In genomic region chr7:133579491-133580295, GRCm38 (mm10) we compare ENCODE assay signal across 16 mouse cellular contexts. TPM values are rescaled to one million over a fixed set of nuclear protein-coding genes. Genes with fewer than 3 reads are reported as not detected.
DNase-seq lines count a peak whose midpoint lies in the region; ATAC-seq and TF ChIP-seq lines count a peak whose summit lies in the region.
"Had no signal": no experiment of that assay in that cellular context is flagged by ENCODE, and none has a peak within 500 bp of the region (broad histone marks: within the 10 kb centered on the region; RNA-seq: fewer than 3 reads in every experiment).

No protein-coding gene starts in this region.

- 77% methylated on average over 20 of the region's 20 CpGs for WGBS in heart, adult 2 months
- 81% methylated on average over 20 of the region's 20 CpGs for WGBS in forebrain, embryonic 13.5 days

- no peak overlapping the region for H3K9ac ChIP-seq in heart, adult 2 months (ENCODE audit: low read depth, low read length)
- no peak overlapping the region for H3K9ac ChIP-seq in forebrain, embryonic 13.5 days
- H3K9ac ChIP-seq: liver, embryonic 14.5 days had no signal

- TF ChIP-seq EP300 in heart, adult 2 months (IDR thresholded peaks at IDR 0.05; ENCODE audit: insufficient read depth, low read depth, low read length), result no peak

- no peak for ATAC-seq in forebrain, embryonic 13.5 days

- peak; percentile 69 for DNase-seq in heart, adult 11 months
- no peak for DNase-seq in heart, adult 2 months
- peak; percentile 21 for DNase-seq in MN1 (ENCODE audit: low spot score)
- DNase-seq in layer of hippocampus, adult 18-20 months (ENCODE audit: low spot score in 2 of 2), result peak; percentile 13 to 58
- DNase-seq in right cerebral cortex, adult 2 months (ENCODE audit: low spot score in 2 of 2), result peak; percentile 30 to 62
- no peak for DNase-seq in kidney, postnatal 36 days
- no peak for DNase-seq in kidney, adult 8-10 months
- DNase-seq: gastrocnemius, adult 2 months; kidney, postnatal 25 days had no signal

- H3K27me3 ChIP-seq in heart, adult 2 months (ENCODE audit: control insufficient read depth, insufficient read depth, low read length), result no peaks in the 10 kb centered on the region; the same call in 1 of the 2 replicates
- H3K27me3 ChIP-seq in forebrain, embryonic 13.5 days, result no peaks in the 10 kb centered on the region

- H3K36me3 ChIP-seq in heart, adult 2 months (ENCODE audit: control insufficient read depth, insufficient read depth, low read length), result no peaks in the 10 kb centered on the region
- no peaks in the 10 kb centered on the region for H3K36me3 ChIP-seq in forebrain, embryonic 13.5 days (ENCODE audit: poor library complexity, severe bottlenecking)

- intact Hi-C loops in heart, adult 2 months (cut with DNase I), result no loop called here

- H3K4me2 ChIP-seq in forebrain, embryonic 13.5 days, result no peak overlapping the region

- TF ChIP-seq CTCF in heart, adult 2 months (IDR thresholded peaks at IDR 0.05), result no peak

- H3K4me1 ChIP-seq in heart, adult 2 months (ENCODE audit: control insufficient read depth, insufficient read depth, low read length), result no peaks in the 10 kb centered on the region
- no peaks in the 10 kb centered on the region for H3K4me1 ChIP-seq in forebrain, embryonic 13.5 days

- H3K4me3 ChIP-seq in heart, adult 2 months, result no peak overlapping the region
- no peak overlapping the region for H3K4me3 ChIP-seq in forebrain, embryonic 13.5 days
- H3K4me3 ChIP-seq: gastrocnemius, adult 2 months had no signal

- H3K79me2 ChIP-seq in heart, adult 2 months (replicated peaks; ENCODE audit: control insufficient read depth, insufficient read depth, low read length), result no peaks in the 10 kb centered on the region

- no peak for TF ChIP-seq POLR2A in heart, adult 2 months (IDR thresholded peaks at IDR 0.05; ENCODE audit: insufficient read depth, low read depth, low read length)

- no peak overlapping the region for H3K27ac ChIP-seq in heart, adult 2 months
- no peak overlapping the region for H3K27ac ChIP-seq in forebrain, embryonic 13.5 days
- H3K27ac ChIP-seq: gastrocnemius, adult 2 months; liver, embryonic 14.5 days had no signal

- H3K9me3 ChIP-seq in forebrain, embryonic 13.5 days (replicated peaks), result no peaks in the 10 kb centered on the region

RNA-seq across cellular contexts. Expression of gene Tex36, which starts 22.3 kb away (rescaled TPM):
- total RNA-seq in heart, adult 2 months (2021), result not detected
- not detected in 2 replicates for polyA plus RNA-seq in heart, adult 2 months (2012; rRNA removed)
- total RNA-seq in layer of hippocampus, adult 18-20 months (2021), result not detected
- not detected in 2 replicates for polyA plus RNA-seq in forebrain, embryonic 13.5 days (2015; fragmentation: Nextera tagmentation; extraction: Ambion mirVana)
- total RNA-seq: ES-E14; gastrocnemius, adult 2 months; hematopoietic stem cell, adult 5-6 weeks; neutrophil, adult 5-6 weeks had no signal
- polyA plus RNA-seq: embryonic facial prominence, embryonic 14.5 days; liver, embryonic 14.5 days; stomach, embryonic 16.5 days had no signal

RNA-seq across cellular contexts. Expression of gene Edrf1, which starts 57.6 kb away (rescaled TPM):
- total RNA-seq in heart, adult 2 months (2021), result 10 to 100 TPM; 10.9 to 11.9 TPM
- 5.4 and 9.7 TPM in 2 replicates for polyA plus RNA-seq in heart, adult 2 months (2012; rRNA removed)
- 10 to 100 TPM; 27.9 to 28.9 TPM for total RNA-seq in layer of hippocampus, adult 18-20 months (2021)
- 22.4 and 25.3 TPM in 2 replicates for polyA plus RNA-seq in forebrain, embryonic 13.5 days (2015; fragmentation: Nextera tagmentation; extraction: Ambion mirVana)

Comparison
In these comparisons a context has a peak if more than half of its experiments do, and no peak if none do; other contexts are left out.
1. DNase-seq: peak in heart, adult 11 months (single experiment), MN1 (single experiment), layer of hippocampus, adult 18-20 months (2 of 2) and right cerebral cortex, adult 2 months (2 of 2); none in heart, adult 2 months (0 of 2), kidney, postnatal 36 days (0 of 2) and kidney, adult 8-10 months (0 of 2).